Mouse (Mus musculus): ENCODE data around the gene S100a8.

S100a8 gene

DNA sequence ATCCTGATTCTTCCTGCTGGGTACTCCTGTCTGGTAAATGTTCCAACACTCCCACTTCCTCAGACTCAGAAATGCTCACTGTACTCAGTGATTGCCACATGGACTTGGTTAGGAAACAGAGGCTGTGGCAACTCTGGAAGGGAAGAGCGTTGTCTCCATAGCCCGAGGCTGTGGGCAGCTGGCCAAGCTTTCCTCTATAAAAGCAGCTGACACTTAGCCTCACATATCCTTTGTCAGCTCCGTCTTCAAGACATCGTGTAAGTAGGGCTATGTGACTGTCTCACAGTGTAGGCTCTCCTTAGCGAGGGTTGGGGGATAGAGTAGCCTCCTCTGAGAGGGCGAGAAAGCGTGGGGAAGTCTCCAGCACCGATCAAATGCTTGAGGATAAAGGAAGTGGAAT lies at the start of gene S100a8:
S100a8 (plus strand) TSS at position 133 of the 400 bp plus-strand sequence.
- no peak for DNase-seq (ENCODE audit: low spot score in 2 of 2)

DNA sequence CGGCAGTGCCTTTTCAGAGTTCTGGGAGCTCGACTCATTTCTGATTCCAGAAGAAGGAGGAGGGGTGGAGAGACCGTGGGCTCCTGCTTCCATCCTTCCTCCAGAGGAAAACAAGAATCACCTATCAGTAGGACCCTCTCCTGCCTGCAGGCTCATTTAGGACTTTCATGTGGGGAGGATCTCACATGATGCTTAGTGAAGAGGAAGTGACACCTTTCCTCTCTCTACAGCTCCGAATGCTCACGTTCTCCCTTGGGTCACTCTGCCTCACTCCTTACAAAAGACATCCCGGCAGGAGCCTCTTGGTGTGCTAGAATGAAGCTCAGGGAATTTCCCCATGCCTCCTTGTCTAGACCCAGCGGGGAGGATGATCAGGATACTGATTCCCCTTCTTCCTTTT lies 47.2 kb upstream of the S100a8 start:
- DNase-seq (ENCODE audit: low spot score in 2 of 2), result no peak

DNA sequence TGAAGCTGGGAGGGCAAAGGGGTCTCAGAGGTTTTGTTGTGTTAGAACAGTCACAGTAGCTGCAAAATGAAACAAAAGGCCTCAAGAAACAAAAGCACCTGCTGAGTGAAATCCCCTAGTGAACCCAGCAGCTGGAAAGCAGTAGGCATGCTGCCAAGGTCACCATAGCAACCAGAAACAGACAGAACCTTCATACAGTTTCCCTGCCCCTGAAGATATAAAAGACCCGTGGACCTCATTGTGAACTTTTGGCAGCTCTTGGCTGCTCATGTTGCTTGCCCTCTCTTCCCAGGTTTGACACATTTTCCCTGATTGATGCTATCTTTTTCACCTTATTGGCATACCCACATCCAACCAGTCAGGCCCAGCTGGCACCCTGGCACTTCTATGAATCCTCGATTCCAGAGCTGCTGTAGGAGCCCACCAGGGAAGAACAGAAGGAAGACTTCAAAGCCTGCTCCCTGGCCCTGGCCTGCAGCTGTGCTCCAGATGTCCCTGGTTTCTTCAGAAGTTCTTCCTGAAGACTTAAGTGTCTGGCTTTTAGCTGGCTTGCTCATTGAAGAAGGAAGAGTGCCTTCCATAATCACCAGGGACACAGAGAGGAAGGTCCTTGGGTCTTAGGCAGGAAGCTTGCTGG lies 45.2 kb upstream of the S100a8 start:
- DNase-seq (ENCODE audit: low spot score in 2 of 2), result peak in 1 of 2 experiments; percentile 47

DNA sequence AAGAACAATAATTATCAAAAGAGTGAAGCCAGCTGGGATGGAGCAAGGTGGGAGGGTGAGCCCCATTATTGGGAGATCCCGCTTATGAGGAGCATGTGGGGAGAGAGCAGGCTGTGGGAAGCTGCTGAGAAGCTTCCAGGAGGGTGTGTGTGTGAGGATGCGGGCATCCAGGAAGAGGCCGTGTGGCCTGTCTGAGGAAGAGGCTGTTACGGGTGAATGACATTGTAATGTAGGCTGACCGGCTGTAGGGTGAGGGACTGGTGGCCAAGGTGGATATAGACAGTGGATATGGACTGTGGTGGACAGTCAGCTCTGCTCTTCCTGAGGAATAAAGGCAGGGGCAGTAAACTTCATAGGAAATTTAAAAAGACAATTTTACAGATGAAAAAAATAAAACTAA lies 43.3 kb upstream of the S100a8 start:
- DNase-seq (ENCODE audit: low spot score in 2 of 2), result no peak

DNA sequence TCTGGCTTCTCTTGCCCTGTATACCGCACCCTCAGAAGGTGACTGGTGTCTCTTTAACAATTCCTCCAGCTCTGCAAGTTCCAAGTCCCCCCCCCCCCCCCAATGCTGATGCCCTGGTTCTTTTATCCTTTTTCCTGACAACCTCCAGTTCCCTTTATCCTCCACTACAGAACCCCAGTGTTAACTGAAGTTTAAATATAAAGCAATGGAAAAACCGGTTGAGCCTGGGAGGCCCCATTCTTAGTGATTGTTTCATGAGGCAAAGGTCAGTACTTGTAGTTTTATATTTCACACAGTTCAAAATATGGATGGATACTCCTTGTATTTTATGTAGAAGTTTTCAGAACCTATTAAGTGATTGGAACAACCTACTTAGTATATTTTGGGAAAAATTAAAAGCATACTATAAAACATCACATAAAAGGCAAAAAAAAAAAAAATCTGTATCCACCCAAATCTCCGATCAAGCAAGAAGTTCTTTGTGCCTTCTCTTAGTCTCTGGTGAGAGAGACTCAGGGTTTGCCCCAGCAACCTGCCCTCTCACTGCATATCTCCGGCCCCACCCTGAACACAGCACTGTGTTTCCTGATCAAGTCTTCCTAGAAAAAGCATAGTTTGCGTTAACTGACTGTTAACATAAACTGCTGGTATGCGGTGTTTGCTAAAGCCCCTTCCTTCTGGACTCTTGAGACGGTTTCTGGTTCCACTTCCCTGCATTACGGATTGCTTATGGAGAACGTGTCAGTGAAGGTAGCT lies 42.3 kb upstream of the S100a8 start:
- DNase-seq (ENCODE audit: low spot score in 2 of 2), result no peak

DNA sequence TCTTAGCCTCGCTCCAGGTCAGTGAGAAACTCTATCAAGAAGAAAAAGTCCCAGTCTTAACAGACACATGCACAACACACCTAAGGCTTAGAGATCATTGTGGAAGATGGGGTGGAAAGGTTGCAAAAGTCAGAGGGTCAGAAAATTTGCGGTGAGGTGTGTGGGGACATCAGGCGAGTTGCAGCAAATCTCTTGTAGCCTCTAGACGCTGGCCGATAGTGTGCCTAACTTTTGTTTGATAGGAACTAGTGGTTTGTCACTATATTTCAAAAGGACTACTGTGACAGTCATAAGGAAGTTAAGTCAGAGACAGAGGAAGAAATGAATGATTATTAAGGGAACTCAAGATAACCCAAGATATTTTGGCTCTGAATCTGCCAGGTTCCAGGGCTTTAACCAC lies 41.4 kb upstream of the S100a8 start:
- no peak for DNase-seq (ENCODE audit: low spot score in 2 of 2)

DNA sequence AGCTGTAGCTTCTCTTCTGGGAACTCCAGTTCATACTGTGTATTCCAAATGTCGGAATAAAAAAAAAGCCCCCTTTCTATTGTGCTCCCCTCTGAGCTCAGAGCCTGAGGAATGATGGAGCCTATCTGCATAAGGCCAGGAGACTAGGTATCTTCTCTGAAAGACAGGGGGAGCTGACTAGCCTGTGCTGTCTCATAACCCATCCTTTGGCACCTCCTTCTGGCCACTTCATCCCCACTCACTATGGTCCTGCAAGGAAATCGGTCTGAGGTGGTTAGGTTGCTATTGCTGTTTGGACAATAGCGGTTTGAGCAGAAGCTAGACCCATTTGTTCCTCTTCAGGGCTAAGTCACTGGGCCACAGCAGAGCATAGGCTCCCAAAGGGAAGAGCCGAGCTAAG lies 41.0 kb upstream of the S100a8 start:
- no peak for DNase-seq (ENCODE audit: low spot score in 2 of 2)

DNA sequence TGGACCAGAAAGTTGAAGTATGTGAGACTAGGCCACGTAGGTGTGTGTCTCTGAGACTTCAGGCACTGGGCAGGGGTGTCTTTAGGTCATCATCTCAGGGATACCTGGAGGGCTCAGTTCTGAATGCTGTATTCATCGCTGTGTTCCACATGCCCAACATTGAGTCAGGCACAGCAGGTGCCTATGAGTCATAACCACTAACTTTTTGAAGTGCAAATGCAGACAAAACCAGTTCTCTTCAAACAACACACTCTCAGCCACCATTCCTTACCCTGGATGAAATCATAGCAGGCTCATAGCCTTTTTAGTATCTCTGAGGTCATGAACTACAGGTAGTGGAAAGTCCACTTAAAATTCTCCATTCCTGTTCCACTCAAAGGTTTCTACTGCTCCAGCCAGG lies 39.5 kb upstream of the S100a8 start:
- DNase-seq (ENCODE audit: low spot score in 2 of 2), result no peak

DNA sequence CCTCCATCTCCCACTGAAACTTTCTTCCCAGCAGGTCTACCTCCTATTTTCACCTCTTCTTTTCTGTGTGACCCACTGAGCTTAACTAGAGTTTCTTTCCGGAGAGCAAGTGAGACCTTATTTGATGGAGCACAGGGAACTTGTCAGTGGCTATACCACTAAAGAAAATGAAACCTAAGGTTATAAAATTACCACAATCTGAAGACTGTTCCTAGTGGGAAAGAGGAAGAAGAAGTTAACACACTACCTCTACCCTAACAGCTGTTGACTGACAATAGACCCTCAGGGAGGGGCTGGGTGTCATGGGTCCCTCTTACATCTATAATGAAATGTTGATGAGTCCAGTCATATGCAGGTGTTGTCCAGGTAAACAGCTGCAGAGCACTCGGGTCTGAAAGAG lies 36.8 kb upstream of the S100a8 start:
- DNase-seq (ENCODE audit: low spot score in 2 of 2), result no peak

DNA sequence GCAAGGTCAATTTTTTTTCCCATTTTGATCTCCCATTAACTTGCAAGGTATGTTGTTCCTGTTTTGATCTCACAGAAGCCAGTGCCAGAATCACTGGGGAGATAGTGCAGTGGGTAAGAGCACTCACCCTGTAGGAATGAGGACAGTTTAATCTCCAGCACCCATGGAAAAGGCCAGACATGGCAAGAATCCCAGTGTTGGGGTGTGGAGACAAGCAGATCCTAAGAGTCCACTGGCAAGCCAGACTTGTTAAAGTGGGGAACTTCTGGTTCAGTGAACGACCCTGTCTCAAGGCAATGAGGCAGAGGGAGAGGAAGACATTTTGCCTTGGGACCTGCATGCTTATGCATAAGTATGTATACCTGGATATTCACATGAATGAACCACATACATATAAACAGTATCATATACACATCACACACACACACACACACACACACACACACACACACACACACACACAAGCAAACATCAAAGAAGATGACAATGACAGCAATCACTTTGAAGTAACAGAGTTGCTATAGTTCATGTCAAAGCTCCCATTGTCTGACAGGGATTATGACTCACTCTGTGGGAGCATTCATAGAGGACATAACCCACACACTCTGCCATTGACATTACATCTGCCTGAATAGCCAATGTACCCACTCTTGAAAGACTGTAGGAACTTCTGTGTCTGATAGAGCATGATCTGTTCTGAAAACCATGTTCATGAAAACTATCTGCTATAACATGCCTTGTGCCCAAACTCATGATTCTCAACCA lies 30.1 kb upstream of the S100a8 start:
- DNase-seq (ENCODE audit: low spot score in 2 of 2), result no peak

DNA sequence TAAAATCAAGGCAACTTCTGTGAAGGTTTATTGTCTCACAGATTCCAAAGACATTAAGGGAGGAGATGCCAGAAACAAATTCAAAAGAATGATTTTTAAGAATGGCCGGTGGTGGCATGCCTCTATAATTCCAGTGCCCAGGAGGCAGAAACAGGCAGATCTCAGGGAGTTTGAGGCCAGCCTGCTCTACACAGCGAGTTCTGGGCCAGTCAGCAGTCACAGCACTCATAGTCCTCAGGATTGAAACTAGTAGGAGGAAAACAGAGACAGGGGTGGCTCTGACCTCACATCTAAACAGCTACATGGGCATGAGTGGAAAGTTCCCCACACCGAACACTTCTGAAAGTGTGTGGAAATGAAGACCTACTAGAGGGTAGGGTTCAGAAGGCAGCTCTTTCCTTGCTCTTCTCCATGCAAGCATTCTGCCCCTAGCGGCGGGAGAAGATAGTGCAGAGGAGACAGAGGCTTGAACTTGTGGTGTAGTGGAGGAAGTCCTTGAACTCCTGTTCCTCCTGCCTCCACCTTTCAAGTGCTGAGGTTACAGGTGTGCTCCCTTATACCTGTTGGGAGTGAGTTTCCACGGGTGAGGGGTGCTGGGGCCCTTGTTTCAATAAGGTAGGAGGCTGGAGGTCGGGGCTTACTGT lies 29.1 kb upstream of the S100a8 start:
- no peak for DNase-seq (ENCODE audit: low spot score in 2 of 2)

DNA sequence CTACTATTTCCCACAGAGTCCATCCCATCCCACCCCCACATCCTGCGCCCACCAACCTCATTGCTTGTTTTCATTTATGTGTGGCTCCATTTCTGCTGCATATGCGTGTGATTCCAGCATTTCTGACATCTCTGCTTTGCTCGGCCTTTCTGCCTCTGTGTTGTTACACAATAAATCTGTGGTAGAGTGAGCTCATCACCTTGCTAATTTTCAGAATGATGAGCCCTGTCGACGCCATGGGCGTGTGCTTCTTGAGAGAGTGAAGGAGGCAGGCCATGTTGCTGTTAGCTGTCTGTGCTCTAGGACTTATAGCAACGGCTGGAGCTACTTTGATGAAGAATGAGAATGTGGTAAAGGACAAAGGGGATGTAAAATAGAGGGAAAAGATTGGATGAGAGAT lies 27.8 kb upstream of the S100a8 start:
- no peak for DNase-seq (ENCODE audit: low spot score in 2 of 2)

DNA sequence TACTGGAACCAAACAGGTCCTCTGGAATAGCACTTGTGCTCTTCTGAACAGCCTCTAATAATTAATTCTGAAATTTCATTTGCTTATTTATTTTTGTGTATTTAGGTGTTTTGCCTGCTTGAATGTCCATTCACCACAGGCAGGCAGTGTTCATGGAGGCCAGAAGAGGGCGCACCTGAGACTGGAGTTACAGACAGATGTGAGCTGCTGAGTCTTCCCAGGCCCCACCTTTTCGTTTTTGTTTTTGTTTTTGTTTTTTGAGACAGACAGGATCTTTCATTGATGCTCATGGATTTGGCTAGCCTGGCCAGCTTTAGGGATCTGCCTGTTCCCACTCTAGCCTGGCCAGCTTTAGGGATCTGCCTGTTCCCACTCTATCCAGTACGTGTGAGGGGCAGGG lies 24.6 kb upstream of the S100a8 start:
- DNase-seq (ENCODE audit: low spot score in 2 of 2), result peak in 1 of 2 experiments; percentile 34

DNA sequence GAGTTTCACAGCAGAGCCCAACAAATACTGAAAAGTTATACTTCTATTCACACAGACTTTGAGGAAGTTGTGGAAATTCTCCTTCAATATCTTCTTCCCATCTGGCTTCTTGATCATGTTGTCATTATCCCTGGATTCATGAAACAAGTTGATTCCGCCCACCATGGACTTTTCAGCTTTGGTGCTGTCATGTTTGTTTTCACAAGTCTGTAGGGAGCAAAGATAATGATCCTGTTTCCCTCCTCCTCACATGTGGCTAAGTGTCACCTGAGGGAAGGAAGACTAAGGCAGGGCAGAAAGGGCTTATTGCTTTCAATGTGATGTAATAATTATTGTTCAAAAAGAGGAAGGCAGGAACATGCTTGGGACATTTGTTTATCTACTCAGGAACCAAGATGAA lies 21.5 kb upstream of the S100a8 start:
- no peak for DNase-seq (ENCODE audit: low spot score in 2 of 2)

DNA sequence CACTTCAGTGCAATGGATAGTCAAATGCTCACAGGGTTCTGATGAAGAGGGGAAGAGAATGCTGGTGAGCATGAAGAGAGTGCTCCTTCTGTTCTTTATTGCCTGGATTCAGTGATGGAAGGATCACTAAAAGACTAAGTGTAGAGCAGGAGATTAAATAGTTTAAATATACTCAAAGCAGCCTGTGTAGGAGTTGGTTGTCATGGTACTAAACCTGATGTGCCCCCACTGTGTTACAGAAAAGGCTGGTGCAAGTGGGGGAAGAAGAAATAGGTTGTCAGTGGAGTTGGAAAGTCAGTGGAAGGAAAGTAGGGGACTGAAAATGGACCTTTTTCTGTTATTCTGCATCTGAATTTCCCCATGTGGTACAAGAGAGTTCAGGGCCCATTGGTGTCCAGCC lies 19.8 kb upstream of the S100a8 start:
- DNase-seq (ENCODE audit: low spot score in 2 of 2), result no peak

DNA sequence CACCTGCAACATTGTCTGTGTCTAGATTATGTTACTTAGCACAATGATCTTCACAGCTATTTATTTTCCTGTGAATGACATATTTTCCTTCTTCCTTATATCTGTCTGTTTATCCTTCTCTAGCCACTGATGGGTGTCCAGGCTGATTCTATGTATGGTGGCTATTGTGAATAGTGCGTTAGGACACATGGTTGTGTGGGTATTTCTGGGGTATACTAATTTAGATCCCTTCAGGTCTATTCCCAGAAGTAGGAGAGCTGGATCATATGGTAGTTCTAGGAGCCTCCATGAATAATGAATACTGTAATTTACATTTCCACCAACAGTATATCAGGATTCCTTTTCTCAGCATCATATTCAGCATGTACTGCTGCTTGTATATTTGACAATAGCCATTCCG lies 18.9 kb upstream of the S100a8 start:
- no peak for DNase-seq (ENCODE audit: low spot score in 2 of 2)

DNA sequence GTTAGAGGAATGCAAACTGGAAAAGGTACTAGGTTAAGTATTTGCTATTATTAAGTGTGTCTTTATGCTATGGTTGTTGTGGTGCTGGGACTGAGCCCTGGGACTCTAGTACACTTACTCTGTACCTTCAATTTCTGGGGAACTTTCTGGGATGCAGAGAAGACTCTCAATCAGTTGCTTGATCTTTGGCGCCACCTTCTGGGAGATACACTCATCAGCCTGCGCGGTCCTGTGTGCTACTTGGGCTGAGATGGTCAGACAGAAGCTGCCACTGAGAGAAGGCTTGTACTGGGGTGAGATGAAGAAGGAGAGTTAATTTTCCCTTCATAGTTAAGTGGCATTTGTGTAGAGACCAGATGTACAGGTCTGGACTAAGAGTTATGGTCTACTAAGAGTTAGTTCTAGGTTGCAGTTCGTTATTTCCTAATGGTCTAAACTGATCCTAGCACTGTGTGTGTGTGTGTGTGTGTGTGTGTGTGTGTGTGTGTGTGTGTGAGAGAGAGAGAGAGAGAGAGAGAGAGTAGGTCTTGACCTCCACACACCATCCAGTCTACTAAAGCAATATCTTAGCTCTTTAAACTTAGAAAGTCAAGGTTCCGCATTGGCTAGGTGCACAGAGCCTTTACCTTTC lies 15.8 kb upstream of the S100a8 start:
- DNase-seq (ENCODE audit: low spot score in 2 of 2), result peak; percentile 60 to 77

DNA sequence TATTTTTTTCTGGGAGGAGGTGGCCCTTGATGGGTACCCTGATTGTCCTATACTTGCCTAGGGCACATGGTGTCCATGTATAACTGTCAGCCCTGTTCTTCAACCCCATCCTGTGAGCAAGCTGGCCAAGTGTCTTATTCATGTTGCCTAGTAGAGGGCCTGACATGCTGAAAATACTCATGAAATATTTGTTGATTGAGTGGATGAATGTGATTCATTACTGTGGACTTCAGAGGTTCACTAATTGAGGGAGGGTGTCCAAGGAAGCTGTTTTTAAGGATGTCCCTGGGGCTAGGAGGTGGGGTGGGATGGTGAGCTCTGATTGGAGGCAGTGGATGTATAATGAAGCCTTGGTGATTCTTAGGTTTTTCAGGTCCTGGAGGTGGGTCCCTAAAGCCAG lies 15.1 kb upstream of the S100a8 start, which contains the start of gene S100a7a:
S100a7a (plus strand) TSS at position 301 of the 400 bp plus-strand sequence.
- DNase-seq (ENCODE audit: low spot score in 2 of 2), result no peak

DNA sequence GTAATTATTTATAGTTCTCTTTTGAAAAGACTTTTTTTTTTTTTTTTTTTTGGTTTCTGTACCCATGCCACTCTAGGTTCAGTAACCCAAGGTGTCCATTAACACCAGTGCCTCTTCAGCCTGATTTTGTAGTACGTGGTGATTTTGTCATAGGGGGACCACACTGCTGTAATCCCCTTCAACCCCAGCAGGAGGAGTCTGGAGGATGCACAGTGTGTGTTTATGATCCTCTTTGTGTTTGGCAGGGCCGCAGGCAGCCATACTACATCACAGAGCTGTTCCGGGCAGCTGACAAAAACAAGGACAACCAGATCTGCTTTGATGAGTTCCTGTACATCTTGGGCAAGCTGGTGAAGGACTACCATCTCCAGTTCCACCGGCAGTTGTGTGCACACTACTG lies 11.4 kb upstream of the S100a8 start:
- DNase-seq (ENCODE audit: low spot score in 2 of 2), result no peak

DNA sequence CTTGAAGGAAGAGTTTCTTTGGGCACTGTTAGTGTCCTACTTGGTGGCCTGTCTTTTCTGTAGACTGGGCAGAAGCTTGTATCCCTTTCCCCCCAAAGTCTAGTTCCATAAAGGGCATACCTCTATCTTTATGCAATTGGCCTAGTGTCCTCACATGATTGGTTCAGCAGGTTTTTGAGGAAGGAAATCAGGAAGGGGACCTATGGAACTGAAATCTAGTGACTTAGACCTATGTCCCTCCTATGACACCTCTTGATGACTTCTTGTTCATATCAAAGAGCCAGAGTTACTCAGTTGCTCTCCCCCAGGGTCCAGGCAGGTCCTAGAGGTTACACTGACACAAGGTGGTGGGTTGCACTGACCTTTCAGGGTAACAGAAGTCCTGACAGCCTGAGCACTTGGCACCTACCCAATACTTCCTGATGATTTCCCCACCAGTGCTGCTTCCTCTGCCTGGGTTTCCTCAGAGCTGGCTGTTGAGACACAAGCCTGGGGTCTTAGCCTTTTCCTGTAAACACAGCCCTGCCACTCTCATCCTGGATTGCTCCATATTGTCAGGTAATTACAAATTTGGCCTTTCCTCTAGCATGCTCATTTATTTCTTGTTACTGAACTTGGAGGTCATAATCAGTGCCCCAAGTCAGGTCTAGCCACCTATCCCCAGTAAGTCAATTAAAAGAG lies 9.3 kb upstream of the S100a8 start:
- no peak for DNase-seq (ENCODE audit: low spot score in 2 of 2)

DNA sequence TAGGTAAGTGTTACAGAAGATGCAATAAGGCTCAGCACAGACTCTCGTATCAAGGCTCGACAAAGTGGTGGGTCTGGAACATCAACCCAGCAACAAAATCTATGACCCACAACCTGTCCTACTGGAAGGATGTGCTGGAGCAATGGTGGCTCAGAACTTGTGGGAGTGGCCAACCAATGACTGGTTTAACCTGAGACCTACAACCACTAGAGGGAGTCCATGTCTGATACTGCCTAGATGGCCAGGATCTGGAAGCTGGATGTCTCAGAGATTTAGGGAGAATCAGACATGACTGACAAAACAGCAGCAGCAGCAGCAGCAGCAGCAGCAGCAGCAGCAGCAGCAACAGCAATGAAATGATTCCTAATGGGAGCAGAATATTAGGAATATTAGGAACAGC lies 4.6 kb upstream of the S100a8 start:
- no peak for DNase-seq (ENCODE audit: low spot score in 2 of 2)

Measured in cerebellum, postnatal 4 days (tissue).